In the genomic region with DNA sequence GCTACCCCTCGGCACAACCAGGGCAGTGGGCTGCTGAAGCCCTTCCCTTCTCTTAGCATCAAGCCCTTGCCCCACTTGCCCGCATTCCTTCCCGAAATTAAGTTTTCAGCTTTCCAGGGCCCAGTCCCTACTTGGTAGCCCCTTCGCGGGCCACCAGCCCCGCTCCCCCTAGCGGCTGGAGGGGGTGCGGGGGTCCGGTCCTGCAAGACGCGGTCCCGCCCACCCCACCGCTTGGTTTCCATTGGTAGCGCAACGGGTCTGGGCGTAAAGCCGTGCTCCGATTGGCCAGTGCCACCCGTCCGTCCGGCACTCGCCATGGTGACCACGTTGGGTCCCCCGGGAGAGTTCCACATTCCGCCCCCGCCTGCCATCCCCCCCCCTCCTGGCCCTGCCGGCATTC, we compare ENCODE assay signal across 8 mouse cellular contexts. TPM values are rescaled to one million over a fixed set of nuclear protein-coding genes. Genes with fewer than 3 reads are reported as not detected.
DNase-seq lines count a peak whose midpoint lies in the region; ATAC-seq and TF ChIP-seq lines count a peak whose summit lies in the region.

No protein-coding gene starts in this region.

- no peaks in the 10 kb centered on the region for H3K9me3 ChIP-seq in embryonic facial prominence, embryonic 12.5 days

- DNase-seq in A20 (ENCODE audit: low read depth, low spot score): peak; percentile 87
- peak; percentile 95 for DNase-seq in adrenal gland, postnatal 25 days
- peak; percentile 97 for DNase-seq in heart, adult 9 months (ENCODE audit: low spot score in 2 of 2)
- DNase-seq in kidney, adult 9 months: peak; percentile 91
- peak; percentile 26 for DNase-seq in liver, adult 2 months (ENCODE audit: extremely low read depth, low read depth, low spot score)
- DNase-seq in splenic B cell, adult 2 months (ENCODE audit: low read depth, low spot score): peak; percentile 86

- peak overlapping the region; percentile 81 for H3K4me3 ChIP-seq in embryonic facial prominence, embryonic 12.5 days
- H3K4me3 ChIP-seq in liver, adult 2 months (ENCODE audit: insufficient read depth, low read depth, low read length): peak overlapping the region; percentile 70
- H3K4me3 ChIP-seq in myocyte: peak overlapping the region; percentile 44

- TF ChIP-seq CTCF in liver, adult 2 months (IDR thresholded peaks at IDR 0.05; ENCODE audit: low read depth, low read length): peak; percentile 44; the same call in 1 of the 2 replicates

- H3K27ac ChIP-seq in embryonic facial prominence, embryonic 12.5 days: peak overlapping the region; percentile 86
- H3K27ac ChIP-seq in liver, adult 2 months (replicated peaks; ENCODE audit: insufficient read depth, low read depth, low read length): no peak overlapping the region

- no peak for TF ChIP-seq POLR2A in liver, adult 2 months (IDR thresholded peaks at IDR 0.05; ENCODE audit: extremely low read depth, insufficient read depth, low read length)
- no peak for TF ChIP-seq POLR2A in myocyte (IDR thresholded peaks at IDR 0.05; ENCODE audit: insufficient read length, low read depth)

- H3K4me1 ChIP-seq in embryonic facial prominence, embryonic 12.5 days: peaks cover 44% of the 10 kb centered on the region
- no peaks in the 10 kb centered on the region for H3K4me1 ChIP-seq in liver, adult 2 months (ENCODE audit: control insufficient read depth, insufficient read depth, low read length)

- peaks cover 10% of the 10 kb centered on the region; the same call in 1 of the 2 replicates for H3K36me3 ChIP-seq in embryonic facial prominence, embryonic 12.5 days
- no peaks in the 10 kb centered on the region for H3K36me3 ChIP-seq in liver, adult 2 months (ENCODE audit: control insufficient read depth, insufficient read depth, low read length)
- peaks cover 5% of the 10 kb centered on the region for H3K36me3 ChIP-seq in myocyte (ENCODE audit: control insufficient read depth, insufficient read depth)
- H3K36me3 ChIP-seq in splenic B cell, adult 2 months (ENCODE audit: control insufficient read depth, insufficient read depth, low read length, poor library complexity, severe bottlenecking): no peaks in the 10 kb centered on the region

- H3ac ChIP-seq in myocyte (ENCODE audit: control insufficient read depth, insufficient read length): peak overlapping the region; percentile 7

- peaks cover 14% of the 10 kb centered on the region for H3K27me3 ChIP-seq in embryonic facial prominence, embryonic 12.5 days
- peaks cover 12% of the 10 kb centered on the region for H3K27me3 ChIP-seq in liver, adult 2 months (ENCODE audit: control insufficient read depth, insufficient read depth, low read length)
- H3K27me3 ChIP-seq in myocyte (ENCODE audit: control insufficient read depth, insufficient read depth, insufficient read length): no peaks in the 10 kb centered on the region
- H3K27me3 ChIP-seq in splenic B cell, adult 2 months (ENCODE audit: control insufficient read depth, insufficient read depth, low read length, poor library complexity, severe bottlenecking): no peaks in the 10 kb centered on the region

- WGBS in embryonic facial prominence, embryonic 12.5 days: under 1% methylated on average over 27 of the region's 27 CpGs
- WGBS in liver, adult 2 months: 4% methylated on average over 27 of the region's 27 CpGs

- peak; percentile 89 for ATAC-seq in embryonic facial prominence, embryonic 12.5 days (ENCODE audit: insufficient number of reproducible peaks, insufficient read depth, low FRiP score, low TSS enrichment)

- no peaks in the 10 kb centered on the region for H3K79me2 ChIP-seq in liver, adult 2 months (ENCODE audit: control insufficient read depth, insufficient read depth, low read length)
- peaks cover 17% of the 10 kb centered on the region for H3K79me2 ChIP-seq in myocyte (ENCODE audit: control insufficient read depth, insufficient read depth)

- H3K4me2 ChIP-seq in embryonic facial prominence, embryonic 12.5 days (replicated peaks): peak overlapping the region; percentile 78
- H3K4me2 ChIP-seq in myocyte (ENCODE audit: low read depth): peak overlapping the region; percentile 81

- H3K9ac ChIP-seq in embryonic facial prominence, embryonic 12.5 days: peak overlapping the region; percentile 83
- peak overlapping the region; percentile 75 for H3K9ac ChIP-seq in liver, adult 2 months (ENCODE audit: low read depth, low read length)

TF ChIP-seq in myocyte, 11 proteins besides CTCF, POLR2A, EP300 and RAD21:
- TF ChIP-seq REST (IDR thresholded peaks at IDR 0.05; ENCODE audit: insufficient read depth, insufficient read length) (no peak), E2F4 (IDR thresholded peaks at IDR 0.05; ENCODE audit: insufficient read depth) (no peak), TCF3 (IDR thresholded peaks at IDR 0.05; ENCODE audit: insufficient read length, low read depth) (no peak), USF1 (IDR thresholded peaks at IDR 0.05; ENCODE audit: low read depth) (no peak), POLR2AphosphoS2 (IDR thresholded peaks at IDR 0.05; ENCODE audit: insufficient read length, low read depth) (no peak), MAX (IDR thresholded peaks at IDR 0.05; ENCODE audit: low read depth) (no peak), SRF (IDR thresholded peaks at IDR 0.05; ENCODE audit: control insufficient read depth, insufficient read length, low read depth) (no peak), MYOD1 (IDR thresholded peaks at IDR 0.05; ENCODE audit: control insufficient read depth in 1 of 3, insufficient read length in 2 of 3, low read depth in 2 of 3) (no peak), CEBPB (IDR thresholded peaks at IDR 0.05; ENCODE audit: insufficient read depth, poor library complexity, severe bottlenecking) (no peak), MYOG (IDR thresholded peaks at IDR 0.05; ENCODE audit: control insufficient read depth in 1 of 3, insufficient read depth in 1 of 3, insufficient read length in 2 of 3, low read depth in 2 of 3) (no peak), TCF12 (IDR thresholded peaks at IDR 0.05; ENCODE audit: insufficient read depth, poor library complexity, severe bottlenecking) (no peak)

RNA-seq across cellular contexts. Expression of a gene that starts 0.5 kb away (rescaled TPM):
- total RNA-seq in adrenal gland, postnatal 25 days (2021): 7.7 and 8.8 TPM in 2 replicates
- 51.5 and 51.9 TPM in 2 replicates for polyA plus RNA-seq in embryonic facial prominence, embryonic 12.5 days (2016; fragmentation: Nextera tagmentation; extraction: Ambion mirVana)
- 0.46 and 0.94 TPM in 2 replicates for total RNA-seq in liver, adult 2 months (2014; rRNA removed)
- 0.90 and 1.2 TPM in 2 replicates for polyA plus RNA-seq in liver, adult 2 months (2012; rRNA removed)
- polyA plus RNA-seq in myocyte (2012; fragmentation: generic; extraction: Trizol): 16.3 TPM

RNA-seq across cellular contexts. Expression of a gene that starts 6.1 kb away (rescaled TPM):
- 0.33 and 0.76 TPM in 2 replicates for total RNA-seq in adrenal gland, postnatal 25 days (2021)
- 0.05 TPM in 1 of 2 replicates, not detected in the other for polyA plus RNA-seq in embryonic facial prominence, embryonic 12.5 days (2016; fragmentation: Nextera tagmentation; extraction: Ambion mirVana)
- total RNA-seq in liver, adult 2 months (2014; rRNA removed): 0.18 and 0.27 TPM in 2 replicates
- 0.58 and 0.77 TPM in 2 replicates for polyA plus RNA-seq in liver, adult 2 months (2012; rRNA removed)
- polyA plus RNA-seq in myocyte (2012; fragmentation: generic; extraction: Trizol): not detected

RNA-seq across cellular contexts. Expression of a gene that starts 41.2 kb away (rescaled TPM):
- total RNA-seq in adrenal gland, postnatal 25 days (2021): 8.8 and 15.3 TPM in 2 replicates
- polyA plus RNA-seq in embryonic facial prominence, embryonic 12.5 days (2016; fragmentation: Nextera tagmentation; extraction: Ambion mirVana): 23.0 and 25.1 TPM in 2 replicates
- 0.83 and 1.5 TPM in 2 replicates for total RNA-seq in liver, adult 2 months (2014; rRNA removed)
- 1.4 and 1.5 TPM in 2 replicates for polyA plus RNA-seq in liver, adult 2 months (2012; rRNA removed)
- 4.4 TPM for polyA plus RNA-seq in myocyte (2012; fragmentation: generic; extraction: Trizol)

RNA-seq across cellular contexts. Expression of a gene that starts 57.2 kb away (rescaled TPM):
- 11.7 and 20.7 TPM in 2 replicates for total RNA-seq in adrenal gland, postnatal 25 days (2021)
- 22.3 and 28.2 TPM in 2 replicates for polyA plus RNA-seq in embryonic facial prominence, embryonic 12.5 days (2016; fragmentation: Nextera tagmentation; extraction: Ambion mirVana)
- 0.55 and 2.3 TPM in 2 replicates for total RNA-seq in liver, adult 2 months (2014; rRNA removed)
- polyA plus RNA-seq in liver, adult 2 months (2012; rRNA removed): 3.0 and 4.2 TPM in 2 replicates
- polyA plus RNA-seq in myocyte (2012; fragmentation: generic; extraction: Trizol): 12.4 TPM

Comparison
In these comparisons a context has a peak if more than half of its experiments do, and no peak if none do; other contexts are left out.
1. DNase-seq: peak in every context shown above with its lines; median percentile 97 in heart, adult 9 months; 95 in adrenal gland, postnatal 25 days; 91 in kidney, adult 9 months; 87 in A20; 86 in splenic B cell, adult 2 months; 26 in liver, adult 2 months.